Mouse (Mus musculus): ENCODE results near the gene Pde10a. TPM values are rescaled to one million over a fixed set of nuclear protein-coding genes. Genes with fewer than 3 reads are reported as not detected.

Gene Pde10a
- polyA plus RNA-seq, 1 experiment: 26.2 TPM

- H3K4me3 ChIP-seq (ENCODE audit: control insufficient read depth, low read depth, low read length): peak overlapping the region; percentile 83
- no peak for TF ChIP-seq CTCF (IDR thresholded peaks at IDR 0.05; ENCODE audit: control insufficient read depth, insufficient read depth, insufficient replicate concordance, low read depth, low read length)
- TF ChIP-seq POLR2A (IDR thresholded peaks at IDR 0.05; ENCODE audit: control insufficient read depth, low read depth, low read length): no peak
- no peaks in the 10 kb centered on the region for H3K27me3 ChIP-seq (ENCODE audit: control insufficient read depth, insufficient read depth, low read length)
- peaks cover 8% of the 10 kb centered on the region for H3K4me1 ChIP-seq (ENCODE audit: control insufficient read depth, insufficient read depth, low read length)
- peaks cover 5% of the 10 kb centered on the region for H3K36me3 ChIP-seq (ENCODE audit: control insufficient read depth, insufficient read depth, low read length)
- H3K27ac ChIP-seq (ENCODE audit: control insufficient read depth, insufficient read depth, low read depth, low read length): peak overlapping the region; percentile 61
Observed at GRCm38 (mm10) chr17:8987369-8987768, 462.2 kb downstream of the Pde10a start.

- Histone ChIP-seq H3K4me3 (ENCODE audit: control insufficient read depth, low read depth, low read length) (peak within 1 kb of the TSS; percentile 90), H3K27me3 (ENCODE audit: control insufficient read depth, insufficient read depth, low read length) (no peaks in the 10 kb centered on the region), H3K36me3 (ENCODE audit: control insufficient read depth, insufficient read depth, low read length) (peaks cover 7% of the 10 kb centered on the region), H3K27ac (ENCODE audit: control insufficient read depth, insufficient read depth, low read depth, low read length) (peak within 1 kb of the TSS; percentile 97), H3K4me1 (ENCODE audit: control insufficient read depth, insufficient read depth, low read length) (peaks cover 8% of the 10 kb centered on the region)
- TF ChIP-seq POLR2A (IDR thresholded peaks at IDR 0.05; ENCODE audit: control insufficient read depth, low read depth, low read length) (peak; percentile 93), CTCF (IDR thresholded peaks at IDR 0.05; ENCODE audit: control insufficient read depth, insufficient read depth, insufficient replicate concordance, low read depth, low read length) (peak; percentile 62; the same call in 1 of the 2 replicates)
Observed at GRCm38 (mm10) chr17:8988119-8988807, 463.1 kb downstream of the Pde10a start, which contains the start of gene 1700010I14Rik. 1700010I14Rik (plus strand) TSS chr17:8988333.

- peak; percentile 19; the same call in 1 of the 2 replicates for TF ChIP-seq CTCF (IDR thresholded peaks at IDR 0.05; ENCODE audit: control insufficient read depth, insufficient read depth, insufficient replicate concordance, low read depth, low read length)
- no peak for TF ChIP-seq POLR2A (IDR thresholded peaks at IDR 0.05; ENCODE audit: control insufficient read depth, low read depth, low read length)
- H3K4me3 ChIP-seq (ENCODE audit: control insufficient read depth, low read depth, low read length): peak overlapping the region; percentile 90
- H3K27ac ChIP-seq (ENCODE audit: control insufficient read depth, insufficient read depth, low read depth, low read length): peak overlapping the region; percentile 60; the same call in 1 of the 2 replicates
- peaks cover 7% of the 10 kb centered on the region for H3K36me3 ChIP-seq (ENCODE audit: control insufficient read depth, insufficient read depth, low read length)
- no peaks in the 10 kb centered on the region for H3K27me3 ChIP-seq (ENCODE audit: control insufficient read depth, insufficient read depth, low read length)
- peaks cover 8% of the 10 kb centered on the region for H3K4me1 ChIP-seq (ENCODE audit: control insufficient read depth, insufficient read depth, low read length)
Observed at GRCm38 (mm10) chr17:8991160-8991559, 466.0 kb downstream of the Pde10a start.

GRCm38 (mm10) chr17:8995344-8995743, 470.2 kb downstream of the Pde10a start:
- Histone ChIP-seq H3K36me3 (ENCODE audit: control insufficient read depth, insufficient read depth, low read length) (peaks cover 4% of the 10 kb centered on the region; the same call in 1 of the 2 replicates), H3K4me3 (ENCODE audit: control insufficient read depth, low read depth, low read length) (no peak overlapping the region)
- TF ChIP-seq CTCF (IDR thresholded peaks at IDR 0.05; ENCODE audit: control insufficient read depth, insufficient read depth, insufficient replicate concordance, low read depth, low read length) (no peak), POLR2A (IDR thresholded peaks at IDR 0.05; ENCODE audit: control insufficient read depth, low read depth, low read length) (no peak)

GRCm38 (mm10) chr17:9002438-9002837, 477.3 kb downstream of the Pde10a start:
- TF ChIP-seq CTCF (IDR thresholded peaks at IDR 0.05; ENCODE audit: control insufficient read depth, insufficient read depth, insufficient replicate concordance, low read depth, low read length) (no peak), POLR2A (IDR thresholded peaks at IDR 0.05; ENCODE audit: control insufficient read depth, low read depth, low read length) (no peak)
- no peaks in the 10 kb centered on the region for H3K27me3 ChIP-seq (ENCODE audit: control insufficient read depth, insufficient read depth, low read length)
- no peaks in the 10 kb centered on the region for H3K4me1 ChIP-seq (ENCODE audit: control insufficient read depth, insufficient read depth, low read length)
- no peaks in the 10 kb centered on the region; the same call in 1 of the 2 replicates for H3K36me3 ChIP-seq (ENCODE audit: control insufficient read depth, insufficient read depth, low read length)
- no peak overlapping the region for H3K4me3 ChIP-seq (ENCODE audit: control insufficient read depth, low read depth, low read length)
- H3K27ac ChIP-seq (ENCODE audit: control insufficient read depth, insufficient read depth, low read depth, low read length): no peak overlapping the region

More at GRCm38 (mm10) chr17:8995344-8995743, 470.2 kb downstream of the Pde10a start:
- Histone ChIP-seq H3K27me3 (ENCODE audit: control insufficient read depth, insufficient read depth, low read length) (no peaks in the 10 kb centered on the region), H3K4me1 (ENCODE audit: control insufficient read depth, insufficient read depth, low read length) (no peaks in the 10 kb centered on the region), H3K27ac (ENCODE audit: control insufficient read depth, insufficient read depth, low read depth, low read length) (no peak overlapping the region)

- Histone ChIP-seq H3K27ac (ENCODE audit: control insufficient read depth, insufficient read depth, low read depth, low read length) (no peak overlapping the region), H3K36me3 (ENCODE audit: control insufficient read depth, insufficient read depth, low read length) (no peaks in the 10 kb centered on the region; the same call in 1 of the 2 replicates)
Observed at GRCm38 (mm10) chr17:9004516-9004915, 479.3 kb downstream of the Pde10a start.

GRCm38 (mm10) chr17:9023198-9023942, 498.2 kb downstream of the Pde10a start:
- no peaks in the 10 kb centered on the region for H3K27me3 ChIP-seq (ENCODE audit: control insufficient read depth, insufficient read depth, low read length)
- H3K36me3 ChIP-seq (ENCODE audit: control insufficient read depth, insufficient read depth, low read length): no peaks in the 10 kb centered on the region; the same call in 1 of the 2 replicates
- H3K27ac ChIP-seq (ENCODE audit: control insufficient read depth, insufficient read depth, low read depth, low read length): no peak overlapping the region
- no peaks in the 10 kb centered on the region for H3K4me1 ChIP-seq (ENCODE audit: control insufficient read depth, insufficient read depth, low read length)
- no peak overlapping the region for H3K4me3 ChIP-seq (ENCODE audit: control insufficient read depth, low read depth, low read length)
- TF ChIP-seq CTCF (IDR thresholded peaks at IDR 0.05; ENCODE audit: control insufficient read depth, insufficient read depth, insufficient replicate concordance, low read depth, low read length) (no peak), POLR2A (IDR thresholded peaks at IDR 0.05; ENCODE audit: control insufficient read depth, low read depth, low read length) (no peak)

More at GRCm38 (mm10) chr17:9004516-9004915, 479.3 kb downstream of the Pde10a start:
- H3K4me3 ChIP-seq (ENCODE audit: control insufficient read depth, low read depth, low read length): no peak overlapping the region
- no peaks in the 10 kb centered on the region for H3K4me1 ChIP-seq (ENCODE audit: control insufficient read depth, insufficient read depth, low read length)
- H3K27me3 ChIP-seq (ENCODE audit: control insufficient read depth, insufficient read depth, low read length): no peaks in the 10 kb centered on the region
- TF ChIP-seq CTCF (IDR thresholded peaks at IDR 0.05; ENCODE audit: control insufficient read depth, insufficient read depth, insufficient replicate concordance, low read depth, low read length) (no peak), POLR2A (IDR thresholded peaks at IDR 0.05; ENCODE audit: control insufficient read depth, low read depth, low read length) (no peak)
